10 mouse cellular contexts compared by ENCODE assay signal in genomic region chr9:92820721-92821120, GRCm38 (mm10).
DNase-seq lines count a peak whose midpoint lies in the region; ATAC-seq and TF ChIP-seq lines count a peak whose summit lies in the region.
"Had no signal": no experiment of that assay in that cellular context is flagged by ENCODE, and none has a peak within 500 bp of the region (broad histone marks: within the 10 kb centered on the region; RNA-seq: fewer than 3 reads in every experiment).

No protein-coding gene starts in this region.

- WGBS in heart, embryonic 13.5 days = 55% methylated on average over 11 of the region's 11 CpGs
- 60% methylated on average over 11 of the region's 11 CpGs for WGBS in heart, adult 2 months
- WGBS in stomach, embryonic 14.5 days = 56% methylated on average over 11 of the region's 11 CpGs
- WGBS in stomach, postnatal 0 days = 42% methylated on average over 11 of the region's 11 CpGs
- WGBS in hindbrain, postnatal 0 days = 27% methylated on average over 11 of the region's 11 CpGs

- H3K79me2 ChIP-seq in heart, adult 2 months (replicated peaks; ENCODE audit: control insufficient read depth, insufficient read depth, low read length) = no peaks in the 10 kb centered on the region

- H3K27ac ChIP-seq in heart, embryonic 13.5 days (replicated peaks) = no peak overlapping the region
- no peak overlapping the region for H3K27ac ChIP-seq in heart, adult 2 months
- H3K27ac ChIP-seq in stomach, embryonic 14.5 days (ENCODE audit: low read length) = no peak overlapping the region
- no peak overlapping the region for H3K27ac ChIP-seq in stomach, postnatal 0 days (replicated peaks)
- no peak overlapping the region for H3K27ac ChIP-seq in hindbrain, postnatal 0 days

- no peaks in the 10 kb centered on the region for H3K4me1 ChIP-seq in heart, embryonic 13.5 days
- H3K4me1 ChIP-seq in heart, adult 2 months (ENCODE audit: control insufficient read depth, insufficient read depth, low read length) = no peaks in the 10 kb centered on the region
- no peaks in the 10 kb centered on the region for H3K4me1 ChIP-seq in stomach, embryonic 14.5 days (ENCODE audit: control insufficient read depth, insufficient read depth, low read length)
- no peaks in the 10 kb centered on the region for H3K4me1 ChIP-seq in stomach, postnatal 0 days (replicated peaks; ENCODE audit: control insufficient read depth, insufficient read depth)
- H3K4me1 ChIP-seq in hindbrain, postnatal 0 days (ENCODE audit: insufficient read depth, low read length) = no peaks in the 10 kb centered on the region

- ATAC-seq in heart, embryonic 13.5 days (ENCODE audit: extremely low read depth, insufficient number of reproducible peaks, low FRiP score, low TSS enrichment) = no peak
- ATAC-seq in stomach, embryonic 14.5 days (ENCODE audit: insufficient number of reproducible peaks, insufficient read depth, low FRiP score, low read depth) = 0 out of 2 replicates have a peak, but pooled peaks have one; percentile 6
- ATAC-seq in stomach, postnatal 0 days (ENCODE audit: low FRiP score, low TSS enrichment) = no peak
- no peak for ATAC-seq in hindbrain, postnatal 0 days

- TF ChIP-seq CTCF in heart, adult 2 months (IDR thresholded peaks at IDR 0.05) = no peak
- TF ChIP-seq CTCF in stomach, postnatal 0 days (IDR thresholded peaks at IDR 0.05; ENCODE audit: low read depth) = no peak
- no peak for TF ChIP-seq CTCF in hindbrain, postnatal 0 days (IDR thresholded peaks at IDR 0.05; ENCODE audit: low read depth)

- H3K9me3 ChIP-seq in heart, embryonic 13.5 days = no peaks in the 10 kb centered on the region
- H3K9me3 ChIP-seq in stomach, embryonic 14.5 days (ENCODE audit: control insufficient read depth, low read depth, low read length) = no peaks in the 10 kb centered on the region
- no peaks in the 10 kb centered on the region for H3K9me3 ChIP-seq in stomach, postnatal 0 days (ENCODE audit: control insufficient read depth, low read length)
- no peaks in the 10 kb centered on the region for H3K9me3 ChIP-seq in hindbrain, postnatal 0 days (ENCODE audit: low read length)

- H3K4me2 ChIP-seq in heart, embryonic 13.5 days = peak overlapping the region; percentile 44
- no peak overlapping the region for H3K4me2 ChIP-seq in stomach, embryonic 14.5 days (replicated peaks; ENCODE audit: low read depth, low read length)
- no peak overlapping the region; the same call in 1 of the 2 replicates for H3K4me2 ChIP-seq in stomach, postnatal 0 days (replicated peaks; ENCODE audit: low read depth)
- peak overlapping the region; percentile 50 for H3K4me2 ChIP-seq in hindbrain, postnatal 0 days (ENCODE audit: low read depth, low read length)

- intact Hi-C loops in heart, adult 2 months (cut with DNase I) = no loop called here

- no peak for TF ChIP-seq POLR2A in heart, adult 2 months (IDR thresholded peaks at IDR 0.05; ENCODE audit: insufficient read depth, low read depth, low read length)

- no peak for DNase-seq in heart, adult 2 months
- DNase-seq in stomach, postnatal 0 days (ENCODE audit: low spot score) = no peak
- peak; percentile 45 for DNase-seq in hindbrain, postnatal 0 days (ENCODE audit: low spot score)
- DNase-seq in thymus, postnatal 0 days (ENCODE audit: low spot score) = no peak
- DNase-seq in left cerebral cortex, adult 9 months (ENCODE audit: low spot score in 2 of 2) = no peak
- no peak for DNase-seq in gastrocnemius, postnatal 4 days (ENCODE audit: low spot score in 2 of 2)
- DNase-seq: layer of hippocampus, postnatal 36 days; lung, adult 2 months had no signal

- H3K4me3 ChIP-seq in heart, embryonic 13.5 days = peak overlapping the region; percentile 12; the same call in 1 of the 2 replicates
- no peak overlapping the region for H3K4me3 ChIP-seq in heart, adult 2 months
- no peak overlapping the region for H3K4me3 ChIP-seq in stomach, embryonic 14.5 days (ENCODE audit: low read depth, low read length)
- no peak overlapping the region for H3K4me3 ChIP-seq in stomach, postnatal 0 days (ENCODE audit: low read depth, low read length)
- H3K4me3 ChIP-seq in hindbrain, postnatal 0 days (ENCODE audit: low read length) = peak overlapping the region; percentile 21

- no peak overlapping the region for H3K9ac ChIP-seq in heart, embryonic 13.5 days
- no peak overlapping the region for H3K9ac ChIP-seq in heart, adult 2 months (ENCODE audit: low read depth, low read length)
- H3K9ac ChIP-seq in stomach, embryonic 14.5 days (replicated peaks; ENCODE audit: low read depth, low read length) = no peak overlapping the region
- H3K9ac ChIP-seq in stomach, postnatal 0 days (ENCODE audit: low read length) = no peak overlapping the region
- no peak overlapping the region for H3K9ac ChIP-seq in hindbrain, postnatal 0 days (replicated peaks; ENCODE audit: low read length)

- H3K36me3 ChIP-seq in heart, embryonic 13.5 days = no peaks in the 10 kb centered on the region
- H3K36me3 ChIP-seq in heart, adult 2 months (ENCODE audit: control insufficient read depth, insufficient read depth, low read length) = no peaks in the 10 kb centered on the region
- no peaks in the 10 kb centered on the region for H3K36me3 ChIP-seq in stomach, embryonic 14.5 days (ENCODE audit: control insufficient read depth, insufficient read depth, low read length)
- no peaks in the 10 kb centered on the region for H3K36me3 ChIP-seq in stomach, postnatal 0 days (ENCODE audit: control insufficient read depth, insufficient read depth, low read length)
- H3K36me3 ChIP-seq in hindbrain, postnatal 0 days (ENCODE audit: insufficient read depth, low read length) = no peaks in the 10 kb centered on the region

- no peaks in the 10 kb centered on the region for H3K27me3 ChIP-seq in heart, embryonic 13.5 days (replicated peaks)
- no peaks in the 10 kb centered on the region for H3K27me3 ChIP-seq in heart, adult 2 months (ENCODE audit: control insufficient read depth, insufficient read depth, low read length)
- no peaks in the 10 kb centered on the region for H3K27me3 ChIP-seq in stomach, embryonic 14.5 days (ENCODE audit: control insufficient read depth, insufficient read depth, low read length)
- no peaks in the 10 kb centered on the region for H3K27me3 ChIP-seq in stomach, postnatal 0 days (ENCODE audit: control insufficient read depth, insufficient read depth, low read length)
- H3K27me3 ChIP-seq in hindbrain, postnatal 0 days (ENCODE audit: insufficient read depth, low read length) = no peaks in the 10 kb centered on the region

- TF ChIP-seq EP300 in heart, adult 2 months (IDR thresholded peaks at IDR 0.05; ENCODE audit: insufficient read depth, low read depth, low read length) = no peak
- TF ChIP-seq EP300 in stomach, postnatal 0 days (optimal IDR thresholded peaks at IDR 0.05) = no peak

Comparison
In these comparisons a context has a peak if more than half of its experiments do, and no peak if none do; other contexts are left out.
1. H3K4me3 ChIP-seq: peak in heart, embryonic 13.5 days (single experiment) and hindbrain, postnatal 0 days (single experiment); none in heart, adult 2 months (single experiment), stomach, embryonic 14.5 days (single experiment) and stomach, postnatal 0 days (single experiment).
2. H3K4me2 ChIP-seq: peak in heart, embryonic 13.5 days (single experiment) and hindbrain, postnatal 0 days (single experiment); none in stomach, embryonic 14.5 days (single experiment) and stomach, postnatal 0 days (single experiment).